Mouse (Mus musculus): ENCODE data around the gene Sox11.

DNA sequence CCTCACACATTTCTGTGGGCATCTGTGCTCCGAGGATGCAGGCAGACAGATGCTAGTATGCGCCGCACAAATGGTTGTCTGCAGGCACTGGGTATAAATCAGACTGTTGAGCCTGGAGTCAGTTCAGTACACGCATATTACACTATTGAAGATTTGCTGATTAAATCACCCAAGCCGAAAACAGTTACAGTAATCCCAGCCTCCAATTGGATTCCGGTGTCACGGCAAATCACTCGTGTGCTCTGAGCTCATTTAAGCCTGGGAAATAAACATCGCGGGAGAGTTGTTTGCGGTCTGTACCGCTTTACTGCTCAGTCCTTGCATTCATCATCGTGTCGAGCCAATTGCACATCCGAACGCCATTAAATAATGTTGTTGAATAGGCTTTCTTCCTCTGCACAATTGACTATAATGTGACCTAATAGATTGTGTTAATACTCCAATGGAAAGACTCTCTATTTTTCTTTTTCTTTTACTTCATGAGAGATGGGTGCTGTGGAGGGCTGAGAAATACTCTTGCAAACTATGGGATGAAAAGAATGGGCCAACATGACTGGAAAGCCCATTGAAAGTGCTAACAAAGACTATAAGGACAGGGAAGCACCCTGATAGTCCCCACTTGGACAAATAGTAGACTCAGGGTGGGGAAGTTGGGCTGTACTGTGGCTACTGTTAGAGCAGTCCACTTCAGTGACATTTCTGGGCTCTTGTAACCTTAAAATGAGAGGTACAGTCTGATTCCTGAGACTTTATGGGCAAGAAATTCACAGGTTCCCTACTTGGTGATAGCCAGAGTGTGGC, 21.7 kb upstream of the Sox11 start:
- TF ChIP-seq GATA1 (IDR thresholded peaks at IDR 0.05; ENCODE audit: borderline replicate concordance, low read length) (no peak), FLI1 (IDR thresholded peaks at IDR 0.05; ENCODE audit: low read length) (no peak)
